Mouse (Mus musculus) small intestine, adult 2 months (tissue): ENCODE measurements at regions not wholly inside any gene's neighbourhood (a gene's known extent, or its start where the extent isn't known, plus 50 kb on each side); places are given as distances from the start of the nearest gene placed in this dataset.

Experiments
- H3K27ac ChIP-seq: fragments of 200-500 bp; 2 replicates; pipeline ENCODE4 v1.5.1; 2012; ENCODE audit warnings: low read depth, low read length, control low read depth, inconsistent platforms; ENCODE audit not compliant: insufficient read depth
- H3K27me3 ChIP-seq: fragments of 200-500 bp; 2 replicates; pipeline ENCODE4 v1.6.1; 2012; ENCODE audit warnings: mild to moderate bottlenecking, moderate library complexity, low read length, inconsistent platforms; ENCODE audit not compliant: control insufficient read depth, insufficient read depth
- H3K36me3 ChIP-seq: fragments of 200-500 bp; 2 replicates; pipeline ENCODE4 v1.6.1; 2012; ENCODE audit warnings: mild to moderate bottlenecking, low read length, control low read depth, inconsistent platforms; ENCODE audit not compliant: control insufficient read depth, insufficient read depth
- H3K4me1 ChIP-seq: fragments of 200-500 bp; 2 replicates; pipeline ENCODE4 v1.6.1; 2012; ENCODE audit warnings: low read length, inconsistent platforms, mixed read lengths; ENCODE audit not compliant: control insufficient read depth, insufficient read depth, insufficient read length
- H3K4me3 ChIP-seq: fragments of 200-500 bp; 2 replicates; pipeline ENCODE4 v1.5.1; 2012; ENCODE audit warnings: low read depth, mild to moderate bottlenecking, control low read depth, inconsistent platforms, low read length, moderate library complexity
- CTCF ChIP-seq: fragments of 200-500 bp; IDR thresholded peaks from 2 replicates; pipeline ENCODE4 v1.5.1; 2012; ENCODE audit warnings: low read depth, mild to moderate bottlenecking, control low read depth, inconsistent platforms, low read length, moderate library complexity, mixed read lengths; ENCODE audit not compliant: insufficient replicate concordance, insufficient read length; ENCODE audit errors: extremely low read depth
- POLR2A ChIP-seq: fragments of 200-500 bp; IDR thresholded peaks from 2 replicates; pipeline ENCODE4 v1.6.1; 2012; ENCODE audit warnings: low read depth, mild to moderate bottlenecking, control low read depth, inconsistent platforms, low read length, moderate library complexity
- WGBS: fragments of 180-500 bp; shearing (Covaris S2); methylation state at CpG from one replicate; pipeline ENCODE4 v1.1.7; 2018; 5-methylcytosine and 5-hydroxymethylcytosine counted together

DNA sequence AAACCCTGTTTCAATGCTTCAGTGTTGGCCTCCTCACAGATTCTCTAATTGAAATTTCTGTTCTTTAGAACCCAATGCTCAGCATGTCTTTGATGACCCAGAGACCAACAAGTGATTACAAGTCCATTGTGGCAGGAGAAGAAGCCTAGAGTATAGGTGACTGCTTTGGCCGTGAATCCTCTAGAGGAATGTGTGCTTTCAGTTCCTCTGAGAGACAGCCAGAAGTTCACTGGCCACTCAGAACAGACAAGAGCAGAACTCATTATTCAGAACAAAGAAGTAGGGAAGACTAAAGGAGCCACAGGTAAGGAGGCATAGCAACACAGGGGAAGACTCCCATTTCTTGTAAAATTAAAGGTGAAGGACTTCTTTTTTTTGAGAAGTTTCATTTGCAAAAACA, 52.5 kb upstream of the Slc4a4 start:
- Histone ChIP-seq H3K27ac (peak overlapping the region; percentile 12), H3K36me3 (no peaks in the 10 kb centered on the region), H3K4me1 (peaks cover 16% of the 10 kb centered on the region; the same call in 1 of the 2 replicates), H3K27me3 (no peaks in the 10 kb centered on the region), H3K4me3 (no peak overlapping the region)
- WGBS = 78% methylated on average over 1 of the region's 1 CpGs
- no peak for TF ChIP-seq CTCF
- TF ChIP-seq POLR2A = no peak

DNA sequence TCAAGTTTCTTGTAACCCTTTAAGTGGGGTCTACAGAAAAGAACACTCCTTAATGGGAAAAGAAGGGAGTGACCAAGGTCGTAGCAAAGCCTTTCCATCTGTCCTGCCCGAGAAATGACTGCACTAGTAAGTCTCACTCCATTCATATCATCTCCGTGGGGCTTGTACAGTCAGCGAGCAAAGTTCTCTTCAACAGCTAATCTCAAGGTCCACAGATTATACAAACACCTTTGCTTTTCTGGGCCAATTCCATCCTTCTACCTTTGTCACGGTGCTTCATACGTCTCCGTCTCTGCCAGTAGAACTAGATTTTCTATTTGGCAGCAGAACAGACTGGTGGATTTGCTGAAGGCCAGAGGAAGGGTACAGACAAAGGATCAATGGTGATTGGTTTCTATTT, 51.6 kb upstream of the Slc4a4 start:
- 36% methylated on average over 7 of the region's 7 CpGs for WGBS
- Histone ChIP-seq H3K36me3 (no peaks in the 10 kb centered on the region), H3K4me1 (peaks cover 16% of the 10 kb centered on the region; the same call in 1 of the 2 replicates), H3K27me3 (no peaks in the 10 kb centered on the region), H3K27ac (peak overlapping the region; percentile 96), H3K4me3 (no peak overlapping the region)
- TF ChIP-seq CTCF = no peak
- TF ChIP-seq POLR2A = no peak

DNA sequence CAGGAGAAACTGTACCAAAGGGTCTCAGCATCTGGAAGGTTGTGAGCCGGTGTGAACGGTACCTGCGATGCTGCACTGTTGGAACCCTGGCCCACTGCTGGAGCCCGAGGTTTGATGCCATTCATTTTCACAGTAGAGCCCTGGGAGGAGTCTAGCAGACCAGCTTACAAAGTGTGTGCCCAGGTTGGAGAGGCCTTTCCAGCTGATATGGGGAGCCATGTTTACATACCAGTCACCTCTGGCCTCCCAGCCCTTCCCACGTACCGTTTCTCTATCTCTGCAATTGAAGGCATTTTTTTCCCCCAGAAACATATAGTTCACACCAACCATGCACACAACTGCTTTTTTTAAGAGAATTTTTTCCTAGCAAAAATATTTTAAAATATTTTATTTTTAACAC, 50.7 kb upstream of the Slc4a4 start:
- H3K4me3 ChIP-seq = no peak overlapping the region
- 0 out of 2 replicates have a peak overlapping the region, but pooled peaks have one; percentile 96 for H3K27ac ChIP-seq
- no peaks in the 10 kb centered on the region for H3K27me3 ChIP-seq
- no peaks in the 10 kb centered on the region for H3K36me3 ChIP-seq
- TF ChIP-seq CTCF (no peak), POLR2A (no peak)
- 69% methylated on average over 6 of the region's 6 CpGs for WGBS
- H3K4me1 ChIP-seq = peaks cover 16% of the 10 kb centered on the region; the same call in 1 of the 2 replicates
